Mouse (Mus musculus): Measurements from ENCODE around the gene Trpv4. TPM values are rescaled to one million over a fixed set of nuclear protein-coding genes. Genes with fewer than 3 reads are reported as not detected.

Trpv4 gene
- polyA plus RNA-seq (2015; fragmentation: Nextera tagmentation; extraction: Ambion mirVana), result 3.7 and 3.8 TPM in 2 replicates

GRCm38 (mm10) chr5:114658255-114658654 is at the start of gene Trpv4:
TSS of gene Trpv4 (minus strand) at chr5:114658421.

GRCm38 (mm10) chr5:114707265-114708068 is 49.2 kb upstream of the Trpv4 start, which contains the start of gene Tchp:
TSS of gene Tchp (plus strand) at chr5:114707760.

GRCm38 (mm10) chr5:114690633-114691567 is 32.7 kb upstream of the Trpv4 start, which contains the start of gene Gltp:
TSS of gene Gltp (minus strand) at chr5:114690984.

Other genes with a start within 250 kb of the Trpv4 start
- gene Mmab, start 214.4 kb downstream of the Trpv4 start, polyA plus RNA-seq (2015; fragmentation: Nextera tagmentation; extraction: Ambion mirVana), result 13.0 and 13.7 TPM in 2 replicates
- 21.7 and 25.0 TPM in 2 replicates for gene Mvk, start 214.2 kb downstream of the Trpv4 start, polyA plus RNA-seq (2015; fragmentation: Nextera tagmentation; extraction: Ambion mirVana)
- 5.0 and 9.2 TPM in 2 replicates for gene Fam222a, start 90.4 kb downstream of the Trpv4 start, polyA plus RNA-seq (2015; fragmentation: Nextera tagmentation; extraction: Ambion mirVana)
- 46.7 and 86.7 TPM in 2 replicates for gene Gltp, start 32.6 kb upstream of the Trpv4 start, polyA plus RNA-seq (2015; fragmentation: Nextera tagmentation; extraction: Ambion mirVana)
- gene Tchp, start 49.3 kb upstream of the Trpv4 start, polyA plus RNA-seq (2015; fragmentation: Nextera tagmentation; extraction: Ambion mirVana), result 5.8 and 8.6 TPM in 2 replicates
- gene Ankrd13a, start 116.3 kb upstream of the Trpv4 start, polyA plus RNA-seq (2015; fragmentation: Nextera tagmentation; extraction: Ambion mirVana), result 48.9 and 71.9 TPM in 2 replicates
- gene Git2, start 117.1 kb upstream of the Trpv4 start, polyA plus RNA-seq (2015; fragmentation: Nextera tagmentation; extraction: Ambion mirVana), result 26.2 and 32.5 TPM in 2 replicates
- 198 and 268 TPM in 2 replicates for gene 1500011B03Rik, start 165.0 kb upstream of the Trpv4 start, polyA plus RNA-seq (2015; fragmentation: Nextera tagmentation; extraction: Ambion mirVana)
- not detected in 2 replicates for gene 4930519G04Rik, start 195.2 kb upstream of the Trpv4 start, polyA plus RNA-seq (2015; fragmentation: Nextera tagmentation; extraction: Ambion mirVana)
- gene Gm9936, start 200.3 kb upstream of the Trpv4 start, polyA plus RNA-seq (2015; fragmentation: Nextera tagmentation; extraction: Ambion mirVana), result 0.17 and 0.68 TPM in 2 replicates
- gene Oasl2, start 238.5 kb upstream of the Trpv4 start, polyA plus RNA-seq (2015; fragmentation: Nextera tagmentation; extraction: Ambion mirVana), result 31.4 and 33.4 TPM in 2 replicates